Mouse (Mus musculus) leukemia stem cell, adult 10-12 weeks (primary cell): ENCODE measurements around the gene Fam243. TPM values are rescaled to one million over a fixed set of nuclear protein-coding genes. Genes with fewer than 3 reads are reported as not detected.

Experiments used
- polyA plus RNA-seq: library from polyadenylated mRNA; stranded (reverse); fragments of >175 nt; gene quantifications from 2 replicates; pipeline ENCODE4 v1.2.3, GENCODE M21; 2012; ENCODE audit warnings: low replicate concordance

Gene Fam243
- polyA plus RNA-seq, result not detected in 2 replicates

DNA sequence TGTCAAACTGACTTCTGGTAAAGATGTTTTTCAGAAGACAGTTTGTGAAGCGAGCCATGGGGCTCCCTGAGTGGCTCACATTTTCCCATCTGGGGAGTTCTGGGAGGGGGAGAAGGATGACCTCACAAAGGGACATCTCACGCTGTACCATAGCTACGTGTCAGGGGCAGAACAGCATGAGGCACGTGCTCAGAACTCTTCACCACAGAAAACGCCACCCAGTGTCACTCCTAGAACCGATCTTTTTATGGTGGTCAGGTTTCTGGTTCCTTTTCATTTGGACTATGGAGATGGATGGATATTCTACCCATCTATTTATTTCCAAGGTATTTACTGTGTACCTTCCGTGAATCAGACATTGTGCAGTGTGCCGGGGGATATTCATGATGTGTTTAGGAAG, at the start of gene Fam243:
Gene Fam243 (minus strand): TSS at position 101 of the 400 bp plus-strand sequence.

DNA sequence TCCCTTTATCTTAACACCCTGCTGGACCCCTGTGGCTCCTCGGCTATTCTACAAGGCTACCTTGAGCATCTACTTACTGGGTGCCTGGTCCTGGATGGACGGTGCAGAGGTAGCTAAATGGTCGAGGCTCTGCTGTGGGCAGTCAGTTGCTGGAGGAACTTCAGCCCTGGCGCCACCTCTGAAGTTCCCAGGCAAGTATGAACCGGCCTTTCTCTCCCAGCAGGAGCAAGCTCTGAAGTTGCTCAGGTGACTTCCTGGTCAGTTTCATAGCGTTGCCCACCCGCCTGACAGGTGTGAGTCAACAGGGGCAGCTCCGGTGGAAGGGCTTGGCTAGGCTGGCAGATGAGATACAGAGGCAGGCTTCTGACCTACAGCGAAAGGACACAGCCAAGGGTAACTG, 38.0 kb upstream of the Fam243 start, which contains the start of gene Kcne1:
Gene Kcne1 (minus strand): TSS at position 240 of the 400 bp plus-strand sequence.

DNA sequence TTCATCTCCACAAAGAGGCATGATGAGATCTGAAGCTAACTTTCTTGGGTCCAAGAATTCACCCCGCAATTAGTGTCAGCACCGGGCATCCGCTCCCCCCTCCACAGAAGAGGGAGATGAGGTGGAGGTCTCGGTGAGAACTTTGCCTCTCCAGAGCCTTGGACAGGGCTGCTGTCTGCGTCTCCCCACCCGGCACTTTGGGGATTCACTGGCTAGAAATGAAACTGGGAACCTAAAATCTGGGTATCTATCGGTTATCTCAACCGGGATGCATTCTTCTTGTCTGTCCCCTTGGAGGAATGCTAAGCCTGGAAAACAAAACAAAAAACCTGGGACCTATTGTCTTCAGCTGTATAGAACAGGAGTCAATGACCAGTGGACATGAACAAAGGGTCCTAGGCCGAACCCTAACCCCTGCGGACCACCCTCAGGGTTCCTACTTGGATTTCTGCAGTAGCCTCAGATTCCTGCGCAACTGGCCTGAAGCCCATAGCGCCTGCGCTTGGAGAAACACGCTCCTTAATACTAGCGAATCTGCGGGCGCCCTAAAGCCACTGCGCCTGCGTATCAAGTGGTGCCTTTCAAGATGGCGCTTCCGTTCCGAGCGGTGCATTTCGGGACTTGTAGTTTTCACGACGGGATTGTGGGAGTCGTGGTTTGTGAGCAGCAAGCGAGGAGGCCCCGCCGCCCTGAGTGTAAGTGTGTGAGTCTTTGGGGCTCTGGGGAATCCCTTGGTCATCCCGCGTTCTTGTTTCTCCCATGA, 20.4 kb downstream of the Fam243 start, which contains the start of gene Smim11:
Gene Smim11 (plus strand): TSS at position 638 of the 763 bp plus-strand sequence.

DNA sequence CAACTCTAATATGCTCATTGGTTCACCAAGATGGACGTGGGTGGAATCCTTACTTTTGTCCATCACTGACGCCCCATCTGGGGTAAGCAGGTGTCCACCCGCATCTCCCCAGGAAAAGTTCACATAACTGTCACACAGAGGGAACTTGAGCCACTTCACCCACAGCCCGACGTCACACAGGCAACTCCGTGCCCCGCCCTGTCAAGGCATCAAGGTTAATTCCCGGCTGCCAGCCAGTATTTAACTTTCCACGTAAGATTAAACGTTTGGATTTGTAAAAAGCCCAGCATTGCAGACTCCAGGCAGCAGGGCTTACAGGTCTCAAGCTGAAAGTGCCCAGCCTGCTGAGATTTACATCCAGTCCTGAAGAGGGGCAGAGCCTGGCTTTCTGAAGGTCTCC, 29.1 kb downstream of the Fam243 start, which contains the start of gene Kcne2:
Gene Kcne2 (plus strand): TSS at position 289 of the 400 bp plus-strand sequence.

Other genes with a start within 250 kb of the Fam243 start
- not detected in 2 replicates for gene Kcne2, start 29.1 kb downstream of the Fam243 start, polyA plus RNA-seq
- 2.1 and 3.3 TPM in 2 replicates for gene Smim11, start 20.2 kb downstream of the Fam243 start, polyA plus RNA-seq
- gene Kcne1, start 38.0 kb upstream of the Fam243 start, polyA plus RNA-seq, result not detected in 2 replicates
- gene Rcan1, start 149.4 kb upstream of the Fam243 start, polyA plus RNA-seq, result 9.0 and 11.1 TPM in 2 replicates
- gene Clic6, start 164.3 kb upstream of the Fam243 start, polyA plus RNA-seq, result not detected in 2 replicates